Mouse (Mus musculus) gastrocnemius, postnatal 14 days (tissue): ENCODE measurements at regions not wholly inside any gene's neighbourhood (a gene's known extent, or its start where the extent isn't known, plus 50 kb on each side); places are given as distances from the start of the nearest gene placed in this dataset.
A peak's percentile ranks its signal among the peaks of the same experiment; 100 is the strongest.

ENCODE experiments used
- DNase-seq: peaks from one replicate; pipeline ENCODE4 v3.0.0; 2021; ENCODE audit warnings: mixed read lengths
- intact Hi-C: fragments of 180-260 bp; cut with DNase I; formaldehyde crosslinking; loops from one replicate; pipeline ENCODE4 v1.15.1; 2025; ENCODE audit warnings: low total_unique reads

GRCm38 (mm10) chr1:67359824-67360223 lies 237.0 kb downstream of the Cps1 start:
- intact Hi-C loops: no loop called here
- no peak for DNase-seq

GRCm38 (mm10) chr1:67366038-67366437 lies 243.2 kb downstream of the Cps1 start:
- intact Hi-C loops: no loop called here
- no peak for DNase-seq

GRCm38 (mm10) chr1:67366485-67366884 lies 243.7 kb downstream of the Cps1 start:
- intact Hi-C loops: no loop called here
- no peak for DNase-seq

- intact Hi-C loops: no loop called here
Observed at GRCm38 (mm10) chr1:67382366-67382765, 259.5 kb downstream of the Cps1 start.

GRCm38 (mm10) chr1:67385377-67385776 lies 262.6 kb downstream of the Cps1 start:
- intact Hi-C loops: no loop called here
- no peak for DNase-seq

More at GRCm38 (mm10) chr1:67382366-67382765, 259.5 kb downstream of the Cps1 start:
- DNase-seq: no peak

- intact Hi-C loops: no loop called here
- DNase-seq: no peak
Observed at GRCm38 (mm10) chr1:67386877-67387276, 264.1 kb downstream of the Cps1 start.

GRCm38 (mm10) chr1:67397757-67398446 lies 275.1 kb downstream of the Cps1 start:
- intact Hi-C loops: no loop called here
- DNase-seq: peak; percentile 10

GRCm38 (mm10) chr1:67409531-67409930 lies 286.7 kb downstream of the Cps1 start:
- no peak for DNase-seq
- intact Hi-C loops: no loop called here

GRCm38 (mm10) chr1:67417196-67417595 lies 294.4 kb downstream of the Cps1 start:
- no peak for DNase-seq
- intact Hi-C loops: no loop called here

GRCm38 (mm10) chr1:67428398-67428797 lies 305.6 kb downstream of the Cps1 start:
- DNase-seq: no peak
- intact Hi-C loops: no loop called here

GRCm38 (mm10) chr1:67450831-67451230 lies 328.0 kb downstream of the Cps1 start:
- DNase-seq: no peak
- intact Hi-C loops: no loop called here

GRCm38 (mm10) chr1:67464203-67464602 lies 341.4 kb downstream of the Cps1 start:
- intact Hi-C loops: no loop called here
- no peak for DNase-seq

- intact Hi-C loops: no loop called here
- DNase-seq: no peak
Observed at GRCm38 (mm10) chr1:67465527-67465926, 342.7 kb downstream of the Cps1 start.

- DNase-seq: no peak
- intact Hi-C loops: no loop called here
Observed at GRCm38 (mm10) chr1:67477006-67477405, 354.2 kb downstream of the Cps1 start.

GRCm38 (mm10) chr1:67477966-67478365 lies 355.1 kb downstream of the Cps1 start:
- intact Hi-C loops: no loop called here
- DNase-seq: no peak

GRCm38 (mm10) chr1:67481974-67482373 lies 359.1 kb downstream of the Cps1 start:
- intact Hi-C loops: no loop called here
- no peak for DNase-seq

GRCm38 (mm10) chr1:67504140-67504539 lies 381.3 kb downstream of the Cps1 start:
- no peak for DNase-seq
- intact Hi-C loops: no loop called here

- intact Hi-C loops: no loop called here
- no peak for DNase-seq
Observed at GRCm38 (mm10) chr1:67505746-67506145, 382.9 kb downstream of the Cps1 start.

- DNase-seq: no peak
- intact Hi-C loops: no loop called here
Observed at GRCm38 (mm10) chr1:67518295-67518694, 395.5 kb downstream of the Cps1 start.

- DNase-seq: no peak
- intact Hi-C loops: no loop called here
Observed at GRCm38 (mm10) chr1:67558728-67559127, 435.9 kb downstream of the Cps1 start.

- intact Hi-C loops: no loop called here
- no peak for DNase-seq
Observed at GRCm38 (mm10) chr1:67559179-67559578, 436.4 kb downstream of the Cps1 start.

- intact Hi-C loops: no loop called here
- DNase-seq: no peak
Observed at GRCm38 (mm10) chr1:67571616-67572015, 448.8 kb downstream of the Cps1 start.
